Mouse (Mus musculus): Measurements from ENCODE around the gene Synrg.

- TF ChIP-seq POLR2A (IDR thresholded peaks at IDR 0.05; ENCODE audit: low read depth, low read length) (no peak), CTCF (conservative IDR thresholded peaks at IDR 0.05; ENCODE audit: insufficient read depth, insufficient read length, low read depth, low read length) (no peak)
These were observed 68.3 kb downstream of the Synrg start for GRCm38 (mm10) chr11:84032559-84032958.

Data from kidney, adult 2 months (tissue).